Mouse (Mus musculus) lung, embryonic 15.5 days (tissue): Measurements from ENCODE around the gene B3gat1. TPM values are rescaled to one million over a fixed set of nuclear protein-coding genes. Genes with fewer than 3 reads are reported as not detected.

Experiments
- ATAC-seq: fragments of 200-750 bp; cut with Nextera tagmentation; 2 replicates; pipeline ENCODE4 v1.8.0; 2017; ENCODE audit warnings: moderate number of reproducible peaks, borderline replicate concordance; ENCODE audit not compliant: low FRiP score, low TSS enrichment; ENCODE audit errors: extremely low read depth
- H3K27ac ChIP-seq: fragments of 300-500 bp; sonication (generic); 2 replicates; pipeline ENCODE4 v1.5.1; 2015; ENCODE audit warnings: moderate library complexity, mild to moderate bottlenecking, inconsistent platforms
- H3K27me3 ChIP-seq: fragments of 300-500 bp; sonication (generic); 2 replicates; pipeline ENCODE4 v1.6.1; 2015; ENCODE audit warnings: inconsistent platforms
- H3K36me3 ChIP-seq: fragments of 300-500 bp; sonication (generic); 2 replicates; pipeline ENCODE4 v1.6.1; 2015; ENCODE audit warnings: inconsistent platforms
- H3K4me1 ChIP-seq: fragments of 300-500 bp; sonication (generic); 2 replicates; pipeline ENCODE4 v1.6.1; 2015; ENCODE audit warnings: inconsistent platforms
- H3K4me2 ChIP-seq: fragments of 300-500 bp; sonication (generic); 2 replicates; pipeline ENCODE4 v1.6.1; 2015; ENCODE audit warnings: inconsistent platforms, mild to moderate bottlenecking, moderate library complexity
- H3K4me3 ChIP-seq: fragments of 300-500 bp; sonication (generic); 2 replicates; pipeline ENCODE4 v1.5.1; 2015; ENCODE audit warnings: mild to moderate bottlenecking, inconsistent platforms
- H3K9ac ChIP-seq: fragments of 300-500 bp; sonication (generic); 2 replicates; pipeline ENCODE4 v1.6.1; 2015; ENCODE audit warnings: inconsistent platforms
- H3K9me3 ChIP-seq: fragments of 300-500 bp; sonication (generic); 2 replicates; pipeline ENCODE4 v1.6.1; 2016; ENCODE audit warnings: inconsistent platforms
- WGBS: fragments of 180-500 bp; shearing (Covaris S2); methylation state at CpG from one replicate; pipeline ENCODE4 v1.1.7; 2015; 5-methylcytosine and 5-hydroxymethylcytosine counted together
- polyA plus RNA-seq: library from polyadenylated mRNA; unstranded; fragments of >200 nt; fragmentation: Nextera tagmentation; extraction: Ambion mirVana; gene quantifications from 2 replicates; pipeline ENCODE4 v1.2.1, GENCODE M21; 2015

Gene B3gat1
- polyA plus RNA-seq, 1 experiment from 2014 or later: 0.12 TPM

DNA sequence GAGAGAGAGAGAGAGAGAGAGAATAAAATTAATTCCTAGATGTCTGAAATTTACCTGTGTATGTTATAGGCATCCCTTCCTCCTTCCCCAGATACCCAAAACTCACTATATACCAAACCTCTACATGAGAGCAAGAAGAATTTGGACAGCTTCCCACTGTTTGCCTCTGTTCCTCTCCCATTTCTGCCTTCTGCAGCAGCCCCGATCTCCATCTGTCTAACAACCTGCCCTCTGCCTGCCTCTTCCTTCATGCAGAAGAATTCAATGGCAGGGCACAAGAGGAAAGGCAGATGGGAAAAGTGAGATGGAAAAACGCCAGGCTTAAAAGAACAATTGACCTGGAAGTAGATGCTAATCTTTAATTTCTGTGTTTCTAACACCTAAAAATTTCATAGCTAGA lies 5.0 kb upstream of the B3gat1 start:
- ATAC-seq: no peak
- H3K4me3 ChIP-seq: no peak overlapping the region
- no peak overlapping the region for H3K4me2 ChIP-seq
- H3K9me3 ChIP-seq: no peaks in the 10 kb centered on the region
- H3K27ac ChIP-seq: no peak overlapping the region
- H3K4me1 ChIP-seq: peaks cover 4% of the 10 kb centered on the region; the same call in 1 of the 2 replicates
- 68% methylated on average over 2 of the region's 2 CpGs for WGBS
- peaks cover 19% of the 10 kb centered on the region for H3K27me3 ChIP-seq
- no peaks in the 10 kb centered on the region for H3K36me3 ChIP-seq
- no peak overlapping the region for H3K9ac ChIP-seq

DNA sequence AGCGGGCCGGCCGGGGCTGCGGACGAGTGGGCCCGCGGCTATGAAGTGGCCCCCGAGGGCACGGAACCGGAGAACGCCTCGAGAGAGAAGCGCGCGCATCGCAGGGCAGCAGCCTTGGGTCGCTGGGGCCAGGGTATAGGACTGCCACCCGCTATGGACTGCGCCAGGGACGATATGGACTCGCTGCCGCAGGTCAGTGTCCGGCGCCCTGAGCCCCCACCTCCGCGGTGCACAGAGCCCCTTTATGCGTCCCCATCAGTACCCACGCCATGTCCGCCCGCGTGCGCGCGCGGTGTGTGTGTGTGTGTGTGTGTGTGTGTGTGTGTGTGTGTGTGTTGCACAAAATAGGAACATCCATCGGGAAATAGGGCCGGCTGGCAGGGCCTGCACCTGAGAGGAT lies 458 bp downstream of the B3gat1 start:
- H3K4me2 ChIP-seq: peak overlapping the region; percentile 81
- no peak overlapping the region for H3K9ac ChIP-seq
- peak; percentile 31; the same call in 1 of the 2 replicates for ATAC-seq
- peaks cover 10% of the 10 kb centered on the region for H3K4me1 ChIP-seq
- no peak overlapping the region for H3K27ac ChIP-seq
- peaks cover 47% of the 10 kb centered on the region for H3K27me3 ChIP-seq
- H3K9me3 ChIP-seq: no peaks in the 10 kb centered on the region
- H3K36me3 ChIP-seq: no peaks in the 10 kb centered on the region
- peak overlapping the region; percentile 41 for H3K4me3 ChIP-seq
- under 1% methylated on average over 37 of the region's 37 CpGs for WGBS

DNA sequence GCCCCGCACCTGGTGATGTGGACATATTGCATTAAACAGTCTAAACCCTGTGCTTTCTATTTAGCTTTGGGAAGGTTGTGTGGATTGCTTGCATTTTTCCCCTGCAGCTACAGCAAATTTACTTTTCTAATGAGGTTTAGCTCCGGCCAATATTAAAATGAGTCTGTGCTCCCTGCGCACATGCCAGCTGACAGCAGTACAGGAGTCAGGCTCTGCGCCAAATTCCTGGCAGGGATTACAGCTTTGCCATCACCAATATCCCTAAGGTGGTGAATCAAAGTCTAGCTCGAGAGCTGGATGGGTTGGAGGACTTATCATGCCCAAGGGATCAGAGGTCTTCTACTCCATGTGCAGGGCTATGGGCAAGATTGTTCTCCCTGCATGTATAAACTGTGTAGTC lies 3.6 kb downstream of the B3gat1 start:
- Histone ChIP-seq H3K27ac (no peak overlapping the region), H3K36me3 (no peaks in the 10 kb centered on the region), H3K4me1 (peaks cover 10% of the 10 kb centered on the region), H3K4me2 (no peak overlapping the region), H3K27me3 (peaks cover 42% of the 10 kb centered on the region), H3K4me3 (no peak overlapping the region), H3K9ac (no peak overlapping the region), H3K9me3 (no peaks in the 10 kb centered on the region)
- no peak for ATAC-seq
- WGBS: 75% methylated on average over 5 of the region's 5 CpGs

DNA sequence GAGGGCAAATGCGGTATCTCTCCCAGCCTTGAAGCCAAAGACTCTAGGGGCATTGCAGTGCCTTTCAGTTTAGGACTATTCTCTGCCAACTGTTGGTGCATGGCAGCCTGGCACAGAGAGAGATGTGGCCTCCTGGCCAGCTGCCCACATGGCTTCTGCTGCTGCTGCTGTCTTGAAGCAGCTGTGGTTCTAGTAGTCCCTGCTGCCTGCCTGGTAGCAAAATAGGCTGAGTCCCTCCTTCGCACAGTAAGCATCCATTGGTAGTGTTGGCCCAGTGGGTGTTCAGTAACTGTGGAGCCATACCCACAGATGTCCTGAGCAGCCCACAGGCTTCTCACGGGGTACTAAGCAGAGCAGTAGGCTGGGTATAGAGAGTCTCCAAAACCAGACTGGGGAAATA lies 9.3 kb downstream of the B3gat1 start:
- no peak overlapping the region for H3K9ac ChIP-seq
- no peaks in the 10 kb centered on the region for H3K4me1 ChIP-seq
- no peak overlapping the region for H3K4me3 ChIP-seq
- no peaks in the 10 kb centered on the region for H3K27me3 ChIP-seq
- no peak for ATAC-seq
- H3K27ac ChIP-seq: no peak overlapping the region
- WGBS: 82% methylated on average over 3 of the region's 3 CpGs
- H3K9me3 ChIP-seq: no peaks in the 10 kb centered on the region
- H3K36me3 ChIP-seq: no peaks in the 10 kb centered on the region
- H3K4me2 ChIP-seq: no peak overlapping the region

DNA sequence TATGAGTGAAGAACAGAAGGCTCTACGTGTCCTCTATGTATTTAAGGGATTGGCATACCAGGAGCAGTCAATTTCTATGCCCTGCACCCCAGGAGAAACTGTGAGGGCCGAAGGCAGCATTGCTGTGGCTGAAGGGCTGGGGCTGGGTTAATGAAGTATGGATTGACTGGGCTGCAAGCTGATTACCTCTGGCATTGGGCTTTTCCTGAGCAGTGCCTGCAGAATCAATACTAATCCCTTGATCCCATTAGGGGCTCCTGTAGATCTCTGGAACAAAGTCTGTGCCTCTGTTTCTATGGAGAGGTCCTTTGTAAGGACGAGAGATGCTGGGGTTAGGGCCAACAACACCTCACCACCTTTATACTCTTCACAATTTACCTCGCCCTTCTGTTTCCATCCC lies 13.6 kb downstream of the B3gat1 start:
- Histone ChIP-seq H3K9me3 (no peaks in the 10 kb centered on the region), H3K4me1 (no peaks in the 10 kb centered on the region), H3K27me3 (no peaks in the 10 kb centered on the region), H3K36me3 (no peaks in the 10 kb centered on the region), H3K9ac (no peak overlapping the region), H3K4me2 (no peak overlapping the region), H3K27ac (no peak overlapping the region), H3K4me3 (no peak overlapping the region)
- ATAC-seq: no peak
- 45% methylated on average over 4 of the region's 4 CpGs for WGBS

DNA sequence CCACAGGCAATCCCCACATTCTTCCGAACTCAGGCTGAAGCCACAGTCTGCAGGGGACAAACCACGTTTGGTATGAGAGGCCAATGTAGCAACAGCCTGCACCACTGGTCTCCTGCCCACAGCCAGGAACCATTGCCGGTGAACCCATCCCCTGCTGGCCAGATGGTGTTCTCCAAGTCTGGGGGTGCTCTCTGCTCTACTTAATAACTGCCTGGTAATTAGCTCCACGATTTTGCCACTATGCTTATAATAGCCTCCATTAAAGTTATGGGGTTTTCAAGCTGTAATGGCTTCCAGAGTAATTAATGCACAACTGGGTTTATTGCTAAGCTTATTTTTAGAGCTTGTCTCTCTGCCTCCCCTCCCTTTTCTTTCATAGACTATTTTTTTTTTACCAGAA lies 15.4 kb downstream of the B3gat1 start:
- ATAC-seq: no peak
- H3K27me3 ChIP-seq: no peaks in the 10 kb centered on the region
- no peaks in the 10 kb centered on the region for H3K36me3 ChIP-seq
- no peak overlapping the region for H3K4me3 ChIP-seq
- no peaks in the 10 kb centered on the region for H3K9me3 ChIP-seq
- H3K27ac ChIP-seq: no peak overlapping the region
- no peak overlapping the region for H3K4me2 ChIP-seq
- H3K4me1 ChIP-seq: no peaks in the 10 kb centered on the region
- no peak overlapping the region for H3K9ac ChIP-seq
- 74% methylated on average over 4 of the region's 4 CpGs for WGBS

DNA sequence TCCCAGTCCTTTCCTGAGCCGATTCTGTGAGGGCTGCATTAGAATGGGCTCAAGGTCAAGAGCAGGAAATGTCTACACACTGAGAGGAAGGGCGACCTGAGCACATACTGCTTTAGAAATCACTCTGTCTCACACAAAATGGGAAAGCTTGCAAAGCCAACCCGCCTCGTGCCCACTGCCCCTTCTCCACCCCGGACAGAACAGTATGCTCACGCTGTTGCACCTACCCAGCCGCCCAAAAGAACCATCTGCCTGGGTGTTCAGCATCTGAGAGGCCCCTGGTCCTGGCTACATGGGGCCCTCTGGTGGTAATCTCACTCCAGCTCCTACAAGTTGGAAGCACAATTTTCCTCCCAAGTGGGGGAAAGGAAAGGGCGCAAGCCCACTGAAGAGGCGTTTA lies 26.6 kb downstream of the B3gat1 start:
- Histone ChIP-seq H3K27me3 (no peaks in the 10 kb centered on the region), H3K27ac (no peak overlapping the region), H3K9ac (no peak overlapping the region), H3K4me2 (no peak overlapping the region), H3K4me3 (no peak overlapping the region), H3K9me3 (no peaks in the 10 kb centered on the region), H3K4me1 (no peaks in the 10 kb centered on the region), H3K36me3 (no peaks in the 10 kb centered on the region)
- ATAC-seq: no peak
- 23% methylated on average over 9 of the region's 9 CpGs for WGBS

DNA sequence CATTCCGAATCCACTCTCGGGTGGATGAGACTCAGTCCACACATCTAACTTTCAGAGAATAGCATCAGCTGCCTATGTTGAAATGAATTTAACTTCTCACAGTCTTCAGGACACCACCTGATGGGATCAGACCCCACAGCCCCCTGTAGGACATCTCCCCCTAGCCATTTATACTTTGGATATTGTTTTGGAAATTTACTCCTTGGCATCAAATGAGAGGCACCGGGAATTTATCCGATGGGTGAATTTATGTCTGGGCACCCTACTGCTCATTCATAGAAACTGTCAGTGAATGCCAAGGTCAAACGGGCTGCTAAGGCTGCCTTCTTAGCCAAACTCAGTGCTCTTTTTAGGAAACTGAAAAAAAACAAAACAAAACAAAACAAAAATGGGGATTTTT lies 27.0 kb downstream of the B3gat1 start:
- Histone ChIP-seq H3K27ac (no peak overlapping the region), H3K4me3 (no peak overlapping the region)

DNA sequence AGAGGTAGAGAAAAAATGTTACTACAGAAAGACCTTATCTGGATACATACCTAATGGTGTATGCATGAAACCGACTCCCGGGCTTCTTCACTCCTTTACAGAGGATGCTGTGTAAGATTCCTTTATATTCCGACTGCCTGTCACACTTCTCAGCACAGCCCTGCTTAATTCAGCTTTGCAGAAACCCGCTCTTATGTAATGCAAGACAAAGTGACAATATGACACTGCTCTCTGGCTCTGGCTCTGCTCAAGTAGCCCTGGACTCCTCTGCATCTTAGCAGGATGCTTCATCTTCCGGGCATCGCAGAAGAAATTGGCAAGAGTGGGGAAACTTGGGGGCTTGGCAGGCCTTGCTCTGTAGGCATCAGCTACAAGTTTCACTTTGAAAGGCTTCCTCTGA lies 28.9 kb downstream of the B3gat1 start:
- Histone ChIP-seq H3K9ac (no peak overlapping the region), H3K27me3 (no peaks in the 10 kb centered on the region), H3K36me3 (no peaks in the 10 kb centered on the region), H3K4me2 (no peak overlapping the region), H3K9me3 (no peaks in the 10 kb centered on the region), H3K4me3 (no peak overlapping the region), H3K4me1 (no peaks in the 10 kb centered on the region), H3K27ac (no peak overlapping the region)
- no peak for ATAC-seq
- WGBS: 84% methylated on average over 6 of the region's 6 CpGs

More for the DNA sequence above, 27.0 kb downstream of the B3gat1 start:
- Histone ChIP-seq H3K36me3 (no peaks in the 10 kb centered on the region), H3K9ac (no peak overlapping the region), H3K27me3 (no peaks in the 10 kb centered on the region), H3K4me2 (no peak overlapping the region), H3K9me3 (no peaks in the 10 kb centered on the region), H3K4me1 (no peaks in the 10 kb centered on the region)
- WGBS: 63% methylated on average over 5 of the region's 5 CpGs
- ATAC-seq: no peak

DNA sequence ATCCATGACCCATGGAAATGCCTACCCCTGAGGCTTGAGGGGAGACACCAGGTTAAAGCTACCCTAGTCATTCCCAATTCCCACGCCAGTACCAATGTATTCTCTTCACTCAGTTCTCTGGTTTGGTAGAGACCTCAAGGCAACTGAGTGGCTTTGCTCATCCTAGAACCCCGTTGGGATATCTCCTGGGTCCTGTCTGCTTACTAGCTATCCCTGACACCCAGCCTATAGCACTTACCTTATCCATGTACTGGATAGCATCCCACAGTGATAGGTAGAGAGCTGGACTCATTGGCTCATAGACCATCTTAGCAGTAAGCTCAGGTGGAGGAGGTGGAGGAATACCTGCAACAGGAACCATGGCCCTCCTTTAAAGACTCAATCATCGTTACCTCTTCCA lies 34.7 kb downstream of the B3gat1 start:
- ATAC-seq: no peak
- Histone ChIP-seq H3K36me3 (no peaks in the 10 kb centered on the region), H3K4me3 (no peak overlapping the region), H3K4me2 (no peak overlapping the region), H3K9ac (no peak overlapping the region), H3K27ac (no peak overlapping the region), H3K4me1 (no peaks in the 10 kb centered on the region), H3K27me3 (no peaks in the 10 kb centered on the region), H3K9me3 (no peaks in the 10 kb centered on the region)
- WGBS: 74% methylated on average over 3 of the region's 3 CpGs

DNA sequence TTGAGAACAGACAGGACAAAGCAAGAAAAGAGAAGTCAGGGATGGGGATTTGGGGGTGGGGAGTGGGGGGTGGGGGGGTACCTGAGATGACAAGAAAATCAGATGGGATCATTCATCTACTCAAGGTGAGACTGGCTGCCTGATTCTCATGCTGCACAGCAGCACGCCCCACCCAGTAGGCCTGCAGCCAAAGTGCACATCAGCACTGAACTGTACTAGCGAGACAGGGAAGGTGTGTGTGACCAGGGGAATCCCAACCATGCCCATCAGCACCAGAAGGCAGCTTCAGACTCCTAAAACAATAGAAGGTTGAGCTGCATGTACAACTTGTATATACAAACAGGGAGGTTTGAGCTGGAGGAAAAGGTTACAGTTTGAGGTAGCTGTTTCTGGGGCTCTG lies 42.2 kb downstream of the B3gat1 start:
- H3K27ac ChIP-seq: no peak overlapping the region
- H3K27me3 ChIP-seq: no peaks in the 10 kb centered on the region
- no peak overlapping the region for H3K4me3 ChIP-seq
- H3K9ac ChIP-seq: no peak overlapping the region
- H3K4me2 ChIP-seq: no peak overlapping the region
- no peak for ATAC-seq
- no peaks in the 10 kb centered on the region for H3K9me3 ChIP-seq
- no peaks in the 10 kb centered on the region for H3K4me1 ChIP-seq
- WGBS: 68% methylated on average over 2 of the region's 2 CpGs
- no peaks in the 10 kb centered on the region for H3K36me3 ChIP-seq

DNA sequence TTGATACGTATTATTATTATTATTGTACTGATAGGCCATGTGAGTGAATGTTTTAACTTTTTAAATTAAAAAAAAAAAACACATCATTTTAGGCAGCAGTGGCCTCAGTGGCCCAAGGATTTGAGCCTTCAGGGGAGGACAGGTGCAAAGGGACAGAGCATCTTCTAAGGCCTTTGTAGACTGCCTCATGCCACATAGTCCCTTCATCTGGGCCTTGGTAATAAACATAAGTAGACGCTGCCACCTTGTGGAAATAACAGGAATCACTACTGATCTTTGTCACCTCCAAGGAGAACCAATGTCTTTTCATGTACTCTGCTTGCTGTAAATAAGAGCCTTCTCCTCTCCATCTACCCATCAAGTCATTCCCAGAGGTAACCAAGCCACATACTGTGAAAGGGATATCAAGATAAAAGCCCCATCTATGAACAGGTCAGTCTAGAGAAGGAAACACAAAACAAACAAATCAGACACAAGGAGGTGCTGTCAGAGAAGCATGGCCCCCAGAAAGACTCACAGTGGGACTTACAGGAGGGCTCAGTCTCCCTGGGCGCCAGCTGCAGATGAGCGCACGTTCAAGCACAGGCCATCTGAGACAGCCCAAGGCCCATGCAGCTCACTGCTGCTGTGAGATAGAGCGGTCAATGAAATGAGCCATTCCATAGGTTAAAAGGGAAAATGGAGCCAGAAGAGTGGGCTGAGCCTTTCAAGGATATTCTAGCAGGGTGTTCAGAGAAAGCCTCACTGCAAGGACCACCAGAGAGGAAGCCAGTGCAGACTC lies 42.8 kb downstream of the B3gat1 start:
- no peaks in the 10 kb centered on the region for H3K27me3 ChIP-seq
- no peak overlapping the region for H3K9ac ChIP-seq
- H3K9me3 ChIP-seq: no peaks in the 10 kb centered on the region
- no peak; the same call in 1 of the 2 replicates for ATAC-seq
- H3K4me1 ChIP-seq: no peaks in the 10 kb centered on the region
- WGBS: 58% methylated on average over 6 of the region's 6 CpGs
- H3K27ac ChIP-seq: no peak overlapping the region
- H3K4me2 ChIP-seq: no peak overlapping the region
- no peaks in the 10 kb centered on the region for H3K36me3 ChIP-seq
- no peak overlapping the region for H3K4me3 ChIP-seq

DNA sequence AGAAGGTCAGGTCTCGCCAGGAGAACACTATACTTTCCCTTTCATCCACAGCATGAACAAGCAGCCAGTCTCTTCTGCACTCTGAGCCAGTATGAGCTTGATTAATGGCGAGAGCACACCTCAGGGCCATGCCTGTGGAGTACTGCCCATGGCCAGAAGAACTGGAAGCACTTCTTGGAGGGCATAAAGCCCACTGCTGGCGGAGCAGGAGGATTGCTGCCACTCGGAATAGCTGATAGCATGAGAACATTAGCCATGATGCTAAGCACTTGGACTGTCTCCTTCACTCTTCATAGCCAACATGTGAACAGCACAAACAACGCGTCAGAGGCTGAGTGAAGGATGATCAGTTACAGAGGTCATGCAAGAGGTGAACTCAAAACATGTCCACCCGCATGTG lies 44.9 kb downstream of the B3gat1 start:
- 66% methylated on average over 7 of the region's 7 CpGs for WGBS
- H3K9ac ChIP-seq: no peak overlapping the region
- no peaks in the 10 kb centered on the region for H3K4me1 ChIP-seq
- H3K4me3 ChIP-seq: no peak overlapping the region
- H3K27me3 ChIP-seq: no peaks in the 10 kb centered on the region
- ATAC-seq: no peak
- H3K36me3 ChIP-seq: no peaks in the 10 kb centered on the region
- H3K9me3 ChIP-seq: no peaks in the 10 kb centered on the region
- H3K27ac ChIP-seq: no peak overlapping the region
- H3K4me2 ChIP-seq: no peak overlapping the region
